Mouse (Mus musculus): ENCODE data around the gene Olfr460.
"Not testable (repeated sequence)": the region's sequence is repeated elsewhere in the genome, so short reads cannot be mapped to it uniquely, and the experiment has no call there.

Gene Olfr460

DNA sequence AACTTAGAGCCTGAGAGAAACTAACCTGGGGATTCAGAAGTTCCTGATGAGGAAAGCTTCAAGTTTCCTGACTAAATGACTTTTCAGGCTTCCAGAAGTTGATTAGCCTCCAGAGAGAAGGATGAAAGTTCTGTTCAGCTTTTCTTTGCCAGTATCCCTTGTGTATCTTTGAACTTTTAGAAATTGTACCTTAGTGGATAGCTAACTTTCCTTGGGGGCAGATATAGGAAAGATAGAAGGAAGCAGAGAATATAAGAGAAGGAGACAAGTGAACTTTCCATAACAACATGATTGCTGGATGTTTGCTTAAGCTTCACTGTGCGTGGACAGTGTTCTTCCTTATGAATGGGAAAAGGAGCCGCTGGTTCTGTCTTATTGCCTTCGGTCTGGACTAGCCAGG is at the start of gene Olfr460:
Gene Olfr460, plus strand, starts transcription at position 301 of the 400 bp plus-strand sequence.
- DNase-seq (ENCODE audit: low spot score): no peak

- no peak for DNase-seq (ENCODE audit: low spot score)
These were observed 24.6 kb upstream of the Olfr460 start for GRCm38 (mm10) chr6:40544690-40545089.

GRCm38 (mm10) chr6:40554950-40555349 is 14.3 kb upstream of the Olfr460 start, which contains the start of gene Olfr461:
Gene Olfr461, minus strand, starts transcription at chr6:40555050.
- no peak for DNase-seq (ENCODE audit: low spot score)

DNA sequence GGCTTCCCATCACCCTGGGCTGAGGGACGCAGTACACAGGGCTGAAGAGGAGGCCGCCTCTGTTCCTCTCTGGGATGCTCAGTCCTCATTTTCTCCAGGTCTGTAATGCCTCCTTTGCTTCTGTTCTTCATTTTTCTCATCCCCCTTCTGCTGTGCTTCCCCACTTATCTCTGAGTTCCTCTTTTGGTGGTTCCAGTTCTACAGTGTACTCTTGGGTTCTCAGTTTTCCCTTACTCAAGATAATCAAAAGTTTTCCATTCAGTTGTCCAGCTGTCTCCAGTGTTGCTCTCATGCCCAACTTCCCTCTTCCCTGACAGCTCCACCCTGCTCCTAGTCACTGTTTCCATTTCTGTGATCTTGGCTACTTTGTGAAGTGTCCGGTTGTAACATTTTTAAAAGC is 4.3 kb downstream of the Olfr460 start:
- DNase-seq (ENCODE audit: low spot score): no peak

GRCm38 (mm10) chr6:40576305-40576704 is 7.0 kb downstream of the Olfr460 start:
- no peak for DNase-seq (ENCODE audit: low spot score)

DNA sequence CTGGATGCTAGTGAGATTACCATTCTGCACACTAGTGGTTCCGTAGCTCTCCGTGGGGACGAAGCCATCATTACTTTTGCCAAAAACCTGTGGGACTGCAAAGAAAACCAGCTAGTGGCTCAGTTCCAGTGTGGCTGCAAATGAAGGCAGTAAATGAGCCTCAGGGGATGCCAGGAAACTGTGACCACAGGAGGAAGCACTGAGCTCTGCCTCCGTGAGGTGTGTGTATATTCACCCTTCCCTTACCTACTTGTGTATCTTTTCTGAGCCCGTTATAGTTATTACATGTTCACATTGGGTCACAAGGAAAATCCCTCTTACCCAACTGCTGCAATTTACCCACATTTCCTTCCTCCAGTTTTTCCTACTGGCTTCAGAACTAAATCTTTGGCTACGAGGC is 15.0 kb downstream of the Olfr460 start:
- no peak for DNase-seq (ENCODE audit: low spot score)

- no peak for DNase-seq (ENCODE audit: low spot score)
These were observed 16.4 kb downstream of the Olfr460 start, which contains the start of gene Clec5a for GRCm38 (mm10) chr6:40585645-40586044. Gene Clec5a, minus strand, starts transcription at chr6:40585821.

DNA sequence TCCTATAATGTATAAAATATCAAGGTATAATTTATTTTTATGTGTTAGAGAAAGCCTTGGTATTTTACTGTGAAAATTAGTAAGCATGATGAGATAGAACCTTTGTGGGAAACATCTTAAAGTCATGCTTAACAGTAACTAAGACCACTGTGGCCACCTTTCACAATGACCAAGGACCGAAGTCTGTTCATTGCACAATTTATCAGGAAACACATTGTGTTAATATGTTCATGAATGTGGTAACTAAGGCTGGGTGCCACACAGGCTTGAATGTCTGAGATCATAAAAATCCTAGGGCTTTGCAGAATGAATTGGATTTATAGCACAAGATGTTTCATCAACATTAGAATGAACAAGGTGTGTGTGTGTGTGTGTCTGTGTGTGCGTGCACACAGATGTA is 19.1 kb downstream of the Olfr460 start:
- no peak for DNase-seq (ENCODE audit: low spot score)

GRCm38 (mm10) chr6:40594804-40595550 is 25.7 kb downstream of the Olfr460 start:
- DNase-seq (ENCODE audit: low spot score): no peak

DNA sequence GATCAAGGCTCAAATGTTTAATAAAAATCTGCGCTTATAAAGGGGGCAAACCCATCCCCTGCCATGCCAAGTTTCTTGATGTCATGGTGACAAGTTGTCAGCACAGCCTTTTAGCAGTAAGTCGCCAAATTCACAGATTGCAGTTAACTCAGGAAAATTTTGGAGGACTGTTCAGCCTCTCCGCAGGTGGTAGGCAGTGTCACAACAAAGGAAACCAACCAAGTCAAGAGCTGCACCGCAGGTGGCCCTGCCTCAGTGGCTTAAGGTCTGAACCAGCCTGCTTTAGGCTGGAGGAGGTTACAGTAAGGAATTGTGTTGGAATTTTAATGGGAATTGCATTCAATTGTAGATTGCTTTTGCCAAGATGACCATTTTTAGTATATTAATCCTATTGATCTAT is 29.3 kb downstream of the Olfr460 start:
- DNase-seq (ENCODE audit: low spot score): not testable (repeated sequence)

GRCm38 (mm10) chr6:40607431-40607830 is 38.1 kb downstream of the Olfr460 start:
- no peak for DNase-seq (ENCODE audit: low spot score)

GRCm38 (mm10) chr6:40610244-40610643 is 41.0 kb downstream of the Olfr460 start:
- no peak for DNase-seq (ENCODE audit: low spot score)

GRCm38 (mm10) chr6:40613260-40613852 is 44.1 kb downstream of the Olfr460 start, which contains the start of gene Tas2r138:
Gene Tas2r138, minus strand, starts transcription at chr6:40613310.
- no peak for DNase-seq (ENCODE audit: low spot score)

GRCm38 (mm10) chr6:40617965-40618364 is 48.7 kb downstream of the Olfr460 start:
- no peak for DNase-seq (ENCODE audit: low spot score)
